Mouse (Mus musculus) spleen, adult 2 months (tissue): ENCODE measurements around the gene G530012D18Rik.
"Not testable (repeated sequence)": the region's sequence is repeated elsewhere in the genome, so short reads cannot be mapped to it uniquely, and the experiment has no call there.

Source experiments
- CTCF ChIP-seq: fragments of 200-500 bp; IDR thresholded peaks from 2 replicates; pipeline ENCODE4 v1.5.1; 2011; ENCODE audit warnings: mild to moderate bottlenecking, inconsistent platforms; ENCODE audit not compliant: insufficient read depth, insufficient read length, insufficient replicate concordance; ENCODE audit errors: extremely low read depth
- POLR2A ChIP-seq: fragments of 200-500 bp; IDR thresholded peaks from 2 replicates; pipeline ENCODE4 v1.6.1; 2011; ENCODE audit warnings: low read depth, low read length, inconsistent platforms

DNA sequence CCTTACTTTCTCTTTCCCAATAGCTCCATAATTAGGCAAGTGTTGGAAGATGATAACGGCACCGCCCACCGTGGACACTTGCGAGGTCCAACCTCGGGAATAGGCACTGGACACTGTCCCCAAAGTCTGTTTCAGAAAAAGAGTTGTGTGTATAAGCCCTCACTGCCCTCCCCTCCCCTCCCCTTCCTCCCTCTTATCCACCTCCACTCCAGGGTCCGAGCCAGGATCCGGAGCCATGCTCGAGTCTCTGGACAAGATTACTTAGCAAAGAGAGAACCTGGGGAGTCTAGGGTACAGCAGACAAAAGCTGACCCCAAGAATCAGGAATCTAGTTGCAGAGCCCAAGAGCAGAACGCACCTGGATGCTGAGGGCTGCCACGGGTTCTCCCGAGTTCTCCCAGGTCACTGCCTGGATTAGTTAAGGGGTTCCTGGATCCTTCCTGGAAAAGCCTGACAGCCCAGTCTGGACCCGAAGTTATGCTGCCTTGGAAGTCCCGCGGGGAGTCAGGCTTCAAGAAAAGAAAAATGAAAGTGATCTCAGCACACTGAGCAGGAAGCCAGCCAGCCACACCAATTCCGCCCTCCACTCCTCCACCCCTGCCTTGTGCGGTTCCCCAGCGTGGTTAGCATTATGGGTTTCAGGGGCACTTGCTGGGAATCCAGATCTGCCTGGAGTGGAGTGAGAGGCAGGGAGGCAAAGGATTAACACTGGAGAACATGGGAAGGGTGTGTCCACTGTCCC, 23.0 kb downstream of the G530012D18Rik start, which contains the start of gene Sp110:
- not testable (repeated sequence) for TF ChIP-seq POLR2A, CTCF
